Mouse (Mus musculus): ENCODE data around the gene Fndc3b. TPM values are rescaled to one million over a fixed set of nuclear protein-coding genes. Genes with fewer than 3 reads are reported as not detected.

Fndc3b gene
- polyA plus RNA-seq, 1 experiment from 2014 or later: 28.0 TPM

DNA sequence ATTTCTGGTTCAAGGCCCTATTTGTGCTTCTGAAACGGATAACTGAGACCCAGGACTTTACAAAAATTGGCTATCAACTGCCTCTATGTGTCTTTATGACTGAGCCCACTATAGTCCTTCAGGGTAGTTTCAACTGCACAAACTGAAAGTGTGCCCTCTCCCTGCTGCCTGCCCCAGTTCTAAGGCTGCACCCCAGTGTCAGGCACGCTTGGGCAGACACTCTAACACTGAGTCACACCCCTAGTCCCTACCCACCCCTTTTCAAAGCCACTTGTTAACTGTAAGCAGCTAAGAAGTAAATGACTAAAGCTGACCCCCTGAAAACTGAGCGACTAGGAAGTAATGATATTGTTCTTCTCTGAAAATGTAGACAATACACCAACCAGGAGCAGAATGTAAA lies 176.9 kb downstream of the Fndc3b start:
- no peak overlapping the region for H3K4me2 ChIP-seq (replicated peaks)
- peaks cover 5% of the 10 kb centered on the region; the same call in 1 of the 2 replicates for H3K4me1 ChIP-seq
- WGBS: 66% methylated on average over 3 of the region's 3 CpGs
- no peaks in the 10 kb centered on the region for H3K27me3 ChIP-seq
- H3K9me3 ChIP-seq: no peaks in the 10 kb centered on the region
- H3K27ac ChIP-seq: no peak overlapping the region
- no peak for ATAC-seq (ENCODE audit: insufficient number of reproducible peaks, insufficient read depth, low FRiP score, low TSS enrichment)
- no peak overlapping the region for H3K4me3 ChIP-seq
- peaks cover 27% of the 10 kb centered on the region for H3K36me3 ChIP-seq
- H3K9ac ChIP-seq: no peak overlapping the region

DNA sequence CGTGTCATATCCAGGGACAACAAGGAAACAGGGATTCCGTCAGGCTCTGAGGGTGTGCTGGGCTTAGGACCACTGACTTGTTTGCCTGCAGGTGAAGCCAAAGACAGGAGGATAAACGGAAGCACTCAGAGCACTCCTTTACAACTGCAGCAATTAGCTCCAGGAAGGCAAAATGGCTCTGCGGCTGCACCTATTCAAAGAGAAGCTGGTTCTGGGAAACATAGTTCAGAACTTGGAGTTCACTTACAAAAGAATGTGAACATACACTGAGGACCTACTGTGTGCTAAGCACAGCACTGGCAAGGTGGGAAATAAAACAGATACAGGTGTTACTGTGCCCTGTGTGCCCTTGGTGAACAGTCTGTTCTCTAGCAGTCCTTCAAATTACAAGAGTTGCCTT lies 177.4 kb downstream of the Fndc3b start:
- no peak overlapping the region for H3K4me3 ChIP-seq
- WGBS: 84% methylated on average over 4 of the region's 4 CpGs
- no peak overlapping the region for H3K9ac ChIP-seq
- H3K27ac ChIP-seq: no peak overlapping the region
- peaks cover 27% of the 10 kb centered on the region for H3K36me3 ChIP-seq
- H3K4me2 ChIP-seq (replicated peaks): no peak overlapping the region
- no peaks in the 10 kb centered on the region for H3K27me3 ChIP-seq
- H3K9me3 ChIP-seq: no peaks in the 10 kb centered on the region
- peaks cover 5% of the 10 kb centered on the region; the same call in 1 of the 2 replicates for H3K4me1 ChIP-seq
- no peak for ATAC-seq (ENCODE audit: insufficient number of reproducible peaks, insufficient read depth, low FRiP score, low TSS enrichment)

DNA sequence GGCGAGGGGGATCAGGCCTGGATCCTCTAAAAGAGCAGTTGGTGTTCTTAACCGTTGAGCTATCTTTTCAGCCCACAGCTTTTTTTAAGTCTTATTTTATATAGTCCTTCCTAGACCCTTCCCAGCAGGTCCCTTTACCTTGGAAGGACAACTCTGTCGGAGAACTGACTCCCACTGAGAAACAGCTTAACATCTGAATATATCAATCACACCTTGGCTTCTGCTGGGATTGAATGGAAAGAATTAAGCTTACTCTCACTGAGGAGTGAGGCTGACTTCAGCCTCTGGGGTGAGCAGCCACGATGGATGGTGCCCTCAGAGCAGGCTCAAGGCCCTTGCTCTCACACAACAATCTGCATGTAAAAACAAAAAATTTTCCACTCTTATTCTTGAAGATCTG lies 179.1 kb downstream of the Fndc3b start:
- ATAC-seq (ENCODE audit: insufficient number of reproducible peaks, insufficient read depth, low FRiP score, low TSS enrichment): no peak
- Histone ChIP-seq H3K27ac (no peak overlapping the region), H3K4me3 (no peak overlapping the region), H3K9me3 (no peaks in the 10 kb centered on the region), H3K9ac (no peak overlapping the region), H3K27me3 (no peaks in the 10 kb centered on the region), H3K36me3 (peaks cover 19% of the 10 kb centered on the region; the same call in 1 of the 2 replicates), H3K4me2 (replicated peaks) (no peak overlapping the region), H3K4me1 (peaks cover 5% of the 10 kb centered on the region; the same call in 1 of the 2 replicates)
- WGBS: 53% methylated on average over 4 of the region's 4 CpGs

DNA sequence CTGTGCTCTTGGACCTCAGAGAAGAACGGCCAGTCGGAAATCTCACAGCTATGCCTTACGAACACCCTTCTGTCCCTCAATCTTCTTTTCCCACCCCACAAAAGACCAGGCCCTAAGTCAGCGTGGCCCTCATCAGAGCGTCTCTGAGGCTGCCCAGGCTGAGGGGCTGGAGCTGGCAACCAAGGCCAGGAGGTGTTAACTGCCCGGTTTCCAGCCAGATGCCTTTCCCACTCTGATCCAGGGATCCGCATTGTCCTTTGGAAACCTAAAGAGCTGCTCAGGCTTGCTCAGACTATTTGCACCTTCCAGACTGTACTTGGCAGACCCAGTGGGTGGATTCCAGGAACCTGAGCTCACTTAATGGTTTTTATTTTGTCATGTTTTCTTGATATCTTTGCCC lies 180.7 kb downstream of the Fndc3b start:
- no peak for ATAC-seq (ENCODE audit: insufficient number of reproducible peaks, insufficient read depth, low FRiP score, low TSS enrichment)
- H3K9me3 ChIP-seq: no peaks in the 10 kb centered on the region
- no peak overlapping the region for H3K27ac ChIP-seq
- no peak overlapping the region for H3K4me3 ChIP-seq
- no peaks in the 10 kb centered on the region for H3K27me3 ChIP-seq
- WGBS: 84% methylated on average over 7 of the region's 7 CpGs
- H3K4me1 ChIP-seq: peaks cover 5% of the 10 kb centered on the region; the same call in 1 of the 2 replicates
- peaks cover 9% of the 10 kb centered on the region; the same call in 1 of the 2 replicates for H3K36me3 ChIP-seq
- no peak overlapping the region for H3K9ac ChIP-seq
- no peak overlapping the region for H3K4me2 ChIP-seq (replicated peaks)

DNA sequence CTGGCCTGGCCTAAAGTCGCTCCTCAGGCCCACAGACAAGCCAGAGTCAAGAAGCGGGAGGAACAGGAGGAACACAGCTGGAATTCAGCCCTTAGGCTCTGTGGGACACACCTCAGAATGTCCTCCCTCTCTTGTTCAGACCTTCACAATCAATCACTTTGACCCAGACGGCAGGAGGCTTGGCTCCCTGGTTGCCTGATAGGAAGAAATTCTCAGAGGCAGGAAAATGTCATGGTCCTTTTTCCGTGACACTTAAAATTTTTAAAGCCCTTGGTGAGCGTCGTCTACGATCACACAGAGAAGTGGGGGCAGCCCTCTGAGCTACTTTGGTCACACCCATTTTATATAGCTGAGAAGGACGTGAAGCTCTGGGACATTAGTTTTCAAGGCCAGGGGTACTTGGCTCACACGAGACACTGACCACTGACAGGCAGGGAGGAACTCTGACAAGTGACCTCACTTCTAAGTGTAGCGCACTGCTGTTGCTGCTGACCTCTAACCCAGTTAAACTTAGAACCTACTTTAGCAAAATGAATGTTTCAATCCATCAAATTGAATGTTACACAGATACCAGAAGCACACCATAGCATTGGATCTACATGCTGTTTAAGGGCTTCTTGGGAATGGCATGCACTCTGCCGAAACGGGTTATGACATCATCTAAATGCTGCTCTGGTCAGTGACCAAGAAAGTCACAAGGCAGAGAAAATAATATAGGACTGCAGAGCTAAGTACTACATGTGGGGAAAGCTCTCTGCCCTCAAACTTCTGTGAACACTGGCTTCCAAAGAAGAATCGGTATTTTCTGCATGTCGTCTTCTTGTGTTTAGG lies 181.7 kb downstream of the Fndc3b start:
- H3K27ac ChIP-seq: no peak overlapping the region
- peaks cover 9% of the 10 kb centered on the region; the same call in 1 of the 2 replicates for H3K36me3 ChIP-seq
- H3K4me3 ChIP-seq: no peak overlapping the region
- H3K9me3 ChIP-seq: no peaks in the 10 kb centered on the region
- no peaks in the 10 kb centered on the region for H3K27me3 ChIP-seq
- no peak overlapping the region for H3K9ac ChIP-seq
- 78% methylated on average over 14 of the region's 14 CpGs for WGBS
- ATAC-seq (ENCODE audit: insufficient number of reproducible peaks, insufficient read depth, low FRiP score, low TSS enrichment): no peak
- no peak overlapping the region for H3K4me2 ChIP-seq (replicated peaks)
- no peaks in the 10 kb centered on the region for H3K4me1 ChIP-seq

DNA sequence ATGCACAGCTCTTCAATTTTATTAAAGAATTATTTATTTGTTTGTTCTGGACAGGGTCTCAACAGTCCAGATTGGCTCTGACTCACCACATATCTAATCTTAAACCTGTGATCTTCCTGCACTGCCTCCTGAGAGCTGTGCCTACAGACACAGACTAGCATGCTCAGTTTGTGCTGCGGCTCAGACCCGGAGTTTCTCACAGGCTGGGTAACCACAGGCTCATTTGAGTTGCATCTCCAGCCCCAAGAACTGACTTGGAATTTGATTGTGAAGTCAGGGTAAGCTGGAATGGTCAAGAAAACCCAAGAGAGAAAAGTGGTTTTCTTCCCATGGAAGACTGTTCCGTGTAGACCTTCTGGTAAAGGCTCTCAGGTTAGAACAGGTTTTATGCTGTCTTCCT lies 184.1 kb downstream of the Fndc3b start:
- Histone ChIP-seq H3K9me3 (no peaks in the 10 kb centered on the region), H3K36me3 (peaks cover 9% of the 10 kb centered on the region; the same call in 1 of the 2 replicates), H3K4me1 (no peaks in the 10 kb centered on the region), H3K9ac (no peak overlapping the region), H3K27me3 (no peaks in the 10 kb centered on the region), H3K4me2 (replicated peaks) (no peak overlapping the region), H3K4me3 (no peak overlapping the region), H3K27ac (no peak overlapping the region)
- ATAC-seq (ENCODE audit: insufficient number of reproducible peaks, insufficient read depth, low FRiP score, low TSS enrichment): no peak
- WGBS: 89% methylated on average over 3 of the region's 3 CpGs

DNA sequence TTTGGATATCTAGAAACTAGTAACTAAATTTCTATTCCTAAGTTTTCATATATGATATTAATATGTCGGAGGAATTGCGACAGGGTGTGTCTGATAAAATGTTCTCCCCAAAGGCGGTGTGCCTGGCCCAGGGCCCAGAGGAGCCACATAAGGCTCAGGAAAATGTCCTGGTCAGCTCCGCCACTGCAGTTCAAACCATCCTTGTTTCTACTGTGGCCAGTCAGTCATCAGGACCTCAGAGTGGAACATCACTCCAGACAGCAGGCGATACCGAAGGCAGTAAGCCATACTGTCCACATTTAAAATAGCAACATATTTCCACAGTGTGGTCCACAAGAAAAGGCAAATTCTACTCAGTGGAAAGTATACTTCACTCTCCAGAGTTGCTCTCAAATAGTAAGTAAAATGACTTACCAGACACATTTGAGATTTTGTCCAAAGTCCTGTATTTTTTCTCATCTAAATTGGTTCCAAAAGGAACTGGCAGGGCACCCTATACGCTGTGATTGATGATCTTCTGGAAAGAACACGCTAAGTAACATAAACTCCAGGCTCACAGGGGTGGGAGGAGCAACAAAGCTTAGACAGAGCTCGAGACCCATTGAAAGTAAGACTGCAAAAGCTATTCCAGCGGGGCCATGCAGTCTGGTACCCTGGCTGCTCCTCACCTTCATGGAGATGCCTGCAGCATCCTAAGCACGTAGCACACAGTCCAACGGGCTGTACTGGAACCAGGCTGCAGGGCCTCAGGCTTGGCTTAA lies 187.8 kb downstream of the Fndc3b start:
- 82% methylated on average over 12 of the region's 12 CpGs for WGBS
- H3K9ac ChIP-seq: no peak overlapping the region
- peaks cover 5% of the 10 kb centered on the region; the same call in 1 of the 2 replicates for H3K36me3 ChIP-seq
- H3K27me3 ChIP-seq: no peaks in the 10 kb centered on the region
- no peaks in the 10 kb centered on the region for H3K4me1 ChIP-seq
- no peak overlapping the region for H3K4me3 ChIP-seq
- no peak overlapping the region for H3K4me2 ChIP-seq (replicated peaks)
- no peak overlapping the region for H3K27ac ChIP-seq
- no peaks in the 10 kb centered on the region for H3K9me3 ChIP-seq
- ATAC-seq (ENCODE audit: insufficient number of reproducible peaks, insufficient read depth, low FRiP score, low TSS enrichment): no peak

DNA sequence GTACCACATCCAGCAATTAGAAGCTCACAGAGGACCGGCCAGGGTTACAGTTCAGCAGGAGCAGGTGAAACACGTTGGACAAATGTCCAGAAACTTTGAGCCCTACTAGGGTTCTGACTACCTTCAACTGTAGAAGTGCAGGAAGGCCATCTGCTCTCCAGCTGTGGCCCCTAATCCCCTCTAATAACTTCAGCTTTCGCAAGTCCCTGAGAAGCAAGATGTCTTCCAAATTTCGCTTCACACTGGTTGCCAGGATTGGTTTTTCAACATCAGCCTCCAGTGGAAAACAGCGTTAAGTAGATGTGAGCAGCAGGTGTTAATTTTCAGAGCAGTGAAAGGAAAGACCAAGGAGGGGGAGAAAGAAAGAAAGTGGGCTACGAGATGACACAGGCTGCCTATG lies 190.7 kb downstream of the Fndc3b start:
- Histone ChIP-seq H3K4me3 (no peak overlapping the region), H3K9ac (no peak overlapping the region), H3K27me3 (no peaks in the 10 kb centered on the region), H3K27ac (no peak overlapping the region), H3K4me2 (replicated peaks) (no peak overlapping the region), H3K9me3 (no peaks in the 10 kb centered on the region), H3K4me1 (no peaks in the 10 kb centered on the region), H3K36me3 (peaks cover 5% of the 10 kb centered on the region; the same call in 1 of the 2 replicates)
- ATAC-seq (ENCODE audit: insufficient number of reproducible peaks, insufficient read depth, low FRiP score, low TSS enrichment): no peak
- WGBS: 55% methylated on average over 6 of the region's 6 CpGs

DNA sequence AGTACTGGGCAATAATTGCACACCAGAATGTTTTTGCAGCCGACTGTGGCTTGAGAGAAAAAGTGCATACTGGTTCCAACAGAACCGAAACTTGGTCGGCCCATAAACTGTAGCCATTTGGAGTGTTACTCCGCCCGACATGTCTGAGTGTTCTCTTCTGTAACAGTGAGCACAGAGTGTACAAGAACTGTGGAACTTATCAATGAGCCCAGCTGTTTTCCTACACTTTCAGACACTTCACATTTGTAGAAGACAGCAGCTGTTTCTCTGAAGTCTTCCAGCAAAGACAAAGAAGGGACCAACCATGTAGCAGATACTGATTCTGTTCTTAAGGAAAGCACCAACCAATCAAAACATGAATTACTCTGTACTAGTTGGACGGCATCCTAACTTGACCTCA lies 191.6 kb downstream of the Fndc3b start:
- Histone ChIP-seq H3K4me2 (replicated peaks) (no peak overlapping the region), H3K36me3 (peaks cover 5% of the 10 kb centered on the region; the same call in 1 of the 2 replicates), H3K4me3 (no peak overlapping the region), H3K27ac (no peak overlapping the region), H3K9me3 (no peaks in the 10 kb centered on the region), H3K4me1 (no peaks in the 10 kb centered on the region), H3K9ac (no peak overlapping the region), H3K27me3 (no peaks in the 10 kb centered on the region)
- no peak for ATAC-seq (ENCODE audit: insufficient number of reproducible peaks, insufficient read depth, low FRiP score, low TSS enrichment)
- 91% methylated on average over 6 of the region's 6 CpGs for WGBS

DNA sequence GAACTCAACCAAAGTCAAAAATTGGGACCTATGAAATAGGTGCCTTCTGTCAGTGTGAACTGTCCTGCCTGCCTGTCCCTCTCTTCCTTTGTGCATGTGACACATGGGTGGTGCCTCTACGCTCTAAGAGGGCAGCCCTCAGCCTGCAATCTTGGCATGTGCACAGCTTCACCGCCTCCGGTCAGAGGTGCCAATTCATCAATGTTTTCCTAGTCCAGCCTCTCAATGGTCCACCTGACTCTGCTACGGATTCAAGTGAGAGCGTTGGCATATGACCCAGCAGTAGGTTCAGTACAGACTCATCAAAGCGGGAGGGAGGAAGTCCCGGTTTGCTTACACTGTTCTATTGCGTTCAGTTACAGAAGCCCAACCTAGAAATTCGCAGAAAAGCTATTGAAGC lies 192.2 kb downstream of the Fndc3b start:
- H3K9me3 ChIP-seq: no peaks in the 10 kb centered on the region
- peaks cover 5% of the 10 kb centered on the region; the same call in 1 of the 2 replicates for H3K36me3 ChIP-seq
- ATAC-seq (ENCODE audit: insufficient number of reproducible peaks, insufficient read depth, low FRiP score, low TSS enrichment): no peak
- H3K9ac ChIP-seq: no peak overlapping the region
- H3K4me1 ChIP-seq: no peaks in the 10 kb centered on the region
- no peak overlapping the region for H3K4me3 ChIP-seq
- 90% methylated on average over 9 of the region's 9 CpGs for WGBS
- H3K27me3 ChIP-seq: no peaks in the 10 kb centered on the region
- no peak overlapping the region for H3K27ac ChIP-seq
- H3K4me2 ChIP-seq (replicated peaks): no peak overlapping the region

DNA sequence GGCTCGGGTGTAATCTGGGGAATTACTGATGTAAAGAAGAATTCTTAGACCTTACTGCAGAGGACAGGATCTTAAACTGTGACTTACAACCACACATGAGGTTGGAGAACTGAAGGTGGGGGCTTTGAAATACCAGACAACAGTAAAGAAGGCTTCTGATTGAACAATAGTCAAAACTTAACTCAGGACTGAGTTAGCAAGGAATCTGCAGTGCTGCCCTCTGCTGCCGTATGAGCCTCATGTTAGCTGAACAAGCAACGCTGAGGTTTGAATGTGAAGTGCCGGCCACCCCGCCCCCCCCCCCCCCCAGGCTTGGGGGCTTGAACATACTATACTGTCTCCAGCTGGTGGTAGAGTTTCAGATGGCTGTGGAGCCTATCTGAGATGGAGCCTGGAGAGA lies 194.6 kb downstream of the Fndc3b start:
- H3K4me2 ChIP-seq (replicated peaks): no peak overlapping the region
- H3K36me3 ChIP-seq: peaks cover 5% of the 10 kb centered on the region; the same call in 1 of the 2 replicates
- 0 out of 2 replicates have a peak, but pooled peaks cover 4% of the 10 kb centered on the region for H3K4me1 ChIP-seq
- no peaks in the 10 kb centered on the region for H3K9me3 ChIP-seq
- H3K27me3 ChIP-seq: no peaks in the 10 kb centered on the region
- no peak overlapping the region for H3K9ac ChIP-seq
- WGBS: 34% methylated on average over 5 of the region's 5 CpGs
- ATAC-seq (ENCODE audit: insufficient number of reproducible peaks, insufficient read depth, low FRiP score, low TSS enrichment): no peak
- H3K4me3 ChIP-seq: no peak overlapping the region
- H3K27ac ChIP-seq: no peak overlapping the region

DNA sequence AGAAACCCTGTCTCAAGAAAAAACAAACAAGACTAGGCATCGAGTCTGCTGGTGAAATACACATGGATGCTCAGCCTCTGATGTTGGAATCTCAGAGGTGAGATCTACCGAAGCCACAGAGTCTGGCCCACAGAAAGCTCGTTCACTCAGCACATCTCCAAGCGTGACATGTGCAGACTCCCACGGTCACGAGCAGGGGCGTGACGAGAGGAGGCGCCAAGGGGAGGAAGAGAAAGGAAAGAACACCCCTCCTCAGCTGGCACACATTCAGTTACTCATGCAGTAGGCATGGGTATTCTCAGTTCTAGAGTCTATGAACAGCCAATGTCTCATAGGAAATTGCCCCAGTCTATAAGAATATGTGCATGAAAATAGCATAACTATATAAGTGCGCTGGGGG lies 199.3 kb downstream of the Fndc3b start:
- Histone ChIP-seq H3K36me3 (peaks cover 5% of the 10 kb centered on the region; the same call in 1 of the 2 replicates), H3K27me3 (no peaks in the 10 kb centered on the region), H3K9ac (no peak overlapping the region), H3K9me3 (no peaks in the 10 kb centered on the region), H3K4me3 (no peak overlapping the region), H3K4me1 (0 out of 2 replicates have a peak, but pooled peaks cover 4% of the 10 kb centered on the region), H3K4me2 (replicated peaks) (no peak overlapping the region), H3K27ac (no peak overlapping the region)
- no peak for ATAC-seq (ENCODE audit: insufficient number of reproducible peaks, insufficient read depth, low FRiP score, low TSS enrichment)
- 77% methylated on average over 10 of the region's 10 CpGs for WGBS
